Mouse (Mus musculus) neural tube, embryonic 14.5 days (tissue): ENCODE measurements around the gene Serpina5. TPM values are rescaled to one million over a fixed set of nuclear protein-coding genes. Genes with fewer than 3 reads are reported as not detected.
A peak's percentile ranks its signal among the peaks of the same experiment; 100 is the strongest.

Experiments
- ATAC-seq: fragments of 200-750 bp; cut with Nextera tagmentation; 2 replicates; pipeline ENCODE4 v1.8.0; 2017; ENCODE audit warnings: low read depth, mild to moderate bottlenecking, moderate TSS enrichment, moderate library complexity
- H3K27ac ChIP-seq: fragments of 300-500 bp; sonication (generic); 2 replicates; pipeline ENCODE4 v1.5.1; 2014; ENCODE audit warnings: low read depth, mild to moderate bottlenecking, control low read depth, low read length, moderate library complexity, mixed read lengths
- H3K27me3 ChIP-seq: fragments of 300-500 bp; sonication (generic); 2 replicates; pipeline ENCODE4 v1.6.1; 2014; ENCODE audit warnings: low read length; ENCODE audit not compliant: control insufficient read depth, insufficient read depth
- H3K36me3 ChIP-seq: fragments of 300-500 bp; sonication (generic); 2 replicates; pipeline ENCODE4 v1.6.1; 2014; ENCODE audit warnings: low read length, mixed read lengths; ENCODE audit not compliant: control insufficient read depth, insufficient read depth
- H3K4me1 ChIP-seq: fragments of 300-500 bp; sonication (generic); 2 replicates; pipeline ENCODE4 v1.6.1; 2014; ENCODE audit warnings: low read length; ENCODE audit not compliant: control insufficient read depth, insufficient read depth
- H3K4me2 ChIP-seq: fragments of 300-500 bp; sonication (generic); 2 replicates; pipeline ENCODE4 v1.6.1; 2014; ENCODE audit warnings: mild to moderate bottlenecking, low read depth, low read length, control low read depth
- H3K4me3 ChIP-seq: fragments of 300-500 bp; sonication (generic); 2 replicates; pipeline ENCODE4 v1.5.1; 2014; ENCODE audit warnings: low read depth, low read length, control low read depth, mixed read lengths
- H3K9ac ChIP-seq: fragments of 300-500 bp; sonication (generic); replicated peaks from 2 replicates; pipeline ENCODE4 v1.6.1; 2014; ENCODE audit warnings: low read depth, mild to moderate bottlenecking, control low read depth, low read length, mixed read lengths
- H3K9me3 ChIP-seq: fragments of 300-500 bp; sonication (generic); 2 replicates; pipeline ENCODE4 v1.6.1; 2016; ENCODE audit warnings: low read length; ENCODE audit not compliant: control insufficient read depth
- WGBS: fragments of 180-500 bp; shearing (Covaris S2); extraction: QIAGEN DNeasy Blood & Tissue Kit; methylation state at CpG from one replicate; pipeline ENCODE4 v1.1.7; 2014; 5-methylcytosine and 5-hydroxymethylcytosine counted together
- polyA plus RNA-seq: library from polyadenylated mRNA; unstranded; fragments of >200 nt; fragmentation: Nextera tagmentation; extraction: Ambion mirVana; gene quantifications from 2 replicates; pipeline ENCODE4 v1.2.1, GENCODE M21; 2014

Serpina5 gene
- polyA plus RNA-seq, 1 experiment from 2014 or later, result not detected

DNA sequence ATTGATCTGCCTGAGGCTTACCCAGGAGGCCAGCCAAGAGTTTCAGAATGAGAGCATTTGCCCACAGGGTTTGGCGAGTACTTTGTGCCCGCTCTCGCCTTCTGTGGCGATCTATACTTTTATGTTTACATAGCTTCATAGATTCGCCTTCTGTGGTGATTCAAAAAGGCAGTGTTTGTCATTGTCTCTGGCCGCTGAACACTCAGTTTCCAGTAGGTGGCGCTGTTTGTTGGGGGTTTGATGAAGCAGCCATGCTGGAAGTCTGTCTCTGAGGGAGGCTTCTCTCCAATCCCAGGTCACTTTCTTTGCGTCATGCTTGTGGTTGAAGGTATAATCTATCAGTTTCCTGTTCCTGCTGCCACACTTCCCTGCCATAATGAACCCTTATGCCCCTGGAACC lies 34.7 kb upstream of the Serpina5 start:
- WGBS, result 23% methylated on average over 8 of the region's 8 CpGs
- no peak overlapping the region for H3K9ac ChIP-seq
- no peaks in the 10 kb centered on the region for H3K9me3 ChIP-seq
- no peak overlapping the region for H3K4me3 ChIP-seq
- peak; percentile 13; the same call in 1 of the 2 replicates for ATAC-seq
- H3K4me1 ChIP-seq, result no peaks in the 10 kb centered on the region
- no peaks in the 10 kb centered on the region for H3K27me3 ChIP-seq
- no peak overlapping the region for H3K4me2 ChIP-seq
- no peaks in the 10 kb centered on the region for H3K36me3 ChIP-seq
- no peak overlapping the region for H3K27ac ChIP-seq

DNA sequence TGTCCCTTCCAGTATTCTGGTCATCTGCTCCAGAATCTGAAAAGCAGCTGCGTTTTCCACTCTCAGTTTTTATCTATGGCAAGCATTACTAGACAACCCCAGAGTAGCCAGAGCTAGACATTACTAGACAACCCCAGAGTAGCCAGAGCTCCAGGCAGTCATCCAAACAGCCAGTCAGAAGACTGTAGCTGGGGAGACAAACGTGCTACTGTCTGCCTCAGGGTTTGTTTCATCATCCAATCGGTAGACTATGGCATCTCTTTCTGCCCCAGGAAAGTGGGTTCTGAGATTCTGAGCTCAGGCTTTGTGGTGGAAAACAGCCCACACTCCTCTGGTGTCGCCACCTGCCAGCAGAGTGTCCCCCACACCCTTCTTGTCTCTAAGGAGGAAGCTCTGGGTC lies 33.4 kb upstream of the Serpina5 start:
- Histone ChIP-seq H3K9me3 (no peaks in the 10 kb centered on the region), H3K4me3 (peak overlapping the region; percentile 30; the same call in 1 of the 2 replicates), H3K27ac (no peak overlapping the region), H3K4me2 (peak overlapping the region; percentile 39), H3K4me1 (no peaks in the 10 kb centered on the region), H3K27me3 (no peaks in the 10 kb centered on the region), H3K36me3 (no peaks in the 10 kb centered on the region), H3K9ac (0 out of 2 replicates have a peak overlapping the region, but pooled peaks have one; percentile 37)
- WGBS, result 16% methylated on average over 4 of the region's 4 CpGs
- peak; percentile 81 for ATAC-seq

DNA sequence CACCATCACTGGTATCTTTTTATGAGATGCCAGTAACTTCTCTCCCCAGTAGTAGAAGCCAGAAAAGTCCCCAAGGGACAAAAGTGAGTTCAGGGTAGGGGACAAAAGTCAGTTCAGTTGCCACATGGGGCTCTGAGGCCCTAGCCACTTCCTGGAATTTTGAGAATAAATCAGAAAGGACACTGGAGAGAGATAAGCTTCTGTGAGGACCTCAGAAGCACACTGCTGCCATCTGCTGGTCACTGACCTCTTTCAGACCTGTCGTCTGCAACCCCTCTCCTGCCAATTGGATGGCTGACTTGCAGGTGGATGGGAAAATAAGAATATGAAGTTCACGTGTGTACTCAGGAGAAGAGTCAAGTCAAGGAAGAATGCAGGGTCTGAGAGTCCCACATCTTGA lies 31.3 kb upstream of the Serpina5 start:
- H3K27me3 ChIP-seq, result no peaks in the 10 kb centered on the region
- no peaks in the 10 kb centered on the region for H3K4me1 ChIP-seq
- no peaks in the 10 kb centered on the region for H3K36me3 ChIP-seq
- no peak overlapping the region for H3K4me2 ChIP-seq
- WGBS, result 15% methylated on average over 2 of the region's 2 CpGs
- ATAC-seq, result peak; percentile 53
- no peak overlapping the region for H3K27ac ChIP-seq
- H3K9me3 ChIP-seq, result no peaks in the 10 kb centered on the region
- no peak overlapping the region for H3K9ac ChIP-seq
- H3K4me3 ChIP-seq, result no peak overlapping the region

DNA sequence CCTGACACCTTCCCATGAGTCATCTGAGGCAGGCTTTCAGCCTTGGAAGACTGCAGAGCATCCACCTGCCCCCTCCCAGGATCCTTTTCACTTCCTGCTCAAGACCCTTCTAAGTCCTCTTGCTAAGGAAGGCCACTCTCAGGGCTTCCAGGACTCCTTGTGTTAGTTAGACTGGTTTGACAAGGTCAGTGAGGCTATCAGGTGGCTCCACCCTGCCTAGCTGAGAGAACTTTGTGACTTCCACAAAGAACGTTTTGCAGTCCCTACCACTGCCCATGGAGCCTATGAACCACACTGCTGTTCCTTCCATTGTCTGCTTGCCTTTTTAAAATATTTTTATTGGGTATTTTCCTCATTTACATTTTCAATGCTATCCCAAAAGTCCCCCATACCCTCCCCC lies 29.2 kb upstream of the Serpina5 start:
- H3K9ac ChIP-seq, result no peak overlapping the region
- H3K9me3 ChIP-seq, result no peaks in the 10 kb centered on the region
- 58% methylated on average over 1 of the region's 1 CpGs for WGBS
- no peak overlapping the region for H3K4me2 ChIP-seq
- H3K4me3 ChIP-seq, result no peak overlapping the region
- H3K27me3 ChIP-seq, result no peaks in the 10 kb centered on the region
- H3K4me1 ChIP-seq, result no peaks in the 10 kb centered on the region
- ATAC-seq, result no peak
- no peak overlapping the region for H3K27ac ChIP-seq
- no peaks in the 10 kb centered on the region for H3K36me3 ChIP-seq

DNA sequence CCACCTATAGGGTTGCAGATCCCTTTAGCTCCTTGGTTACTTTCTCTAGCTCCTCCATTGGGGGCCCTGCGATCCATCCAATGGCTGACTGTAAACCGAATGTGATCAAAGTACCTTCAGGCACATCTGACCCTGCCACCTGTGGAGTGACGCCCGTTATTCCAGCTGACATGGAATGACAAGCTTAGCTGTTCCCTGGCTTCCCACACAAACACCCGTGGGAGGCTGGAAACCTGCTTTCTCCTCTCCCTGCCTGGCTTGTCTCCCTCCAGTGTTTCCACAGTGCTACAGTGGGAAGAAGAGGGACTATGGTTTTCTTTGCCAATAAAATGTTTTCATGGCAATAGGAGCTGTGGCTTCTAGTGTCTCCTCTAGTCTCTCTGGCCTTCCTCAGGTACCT lies 28.6 kb upstream of the Serpina5 start:
- Histone ChIP-seq H3K27ac (no peak overlapping the region), H3K27me3 (no peaks in the 10 kb centered on the region), H3K4me3 (no peak overlapping the region), H3K9me3 (no peaks in the 10 kb centered on the region), H3K4me1 (no peaks in the 10 kb centered on the region), H3K9ac (no peak overlapping the region), H3K4me2 (no peak overlapping the region), H3K36me3 (no peaks in the 10 kb centered on the region)
- ATAC-seq, result no peak
- WGBS, result 70% methylated on average over 5 of the region's 5 CpGs

DNA sequence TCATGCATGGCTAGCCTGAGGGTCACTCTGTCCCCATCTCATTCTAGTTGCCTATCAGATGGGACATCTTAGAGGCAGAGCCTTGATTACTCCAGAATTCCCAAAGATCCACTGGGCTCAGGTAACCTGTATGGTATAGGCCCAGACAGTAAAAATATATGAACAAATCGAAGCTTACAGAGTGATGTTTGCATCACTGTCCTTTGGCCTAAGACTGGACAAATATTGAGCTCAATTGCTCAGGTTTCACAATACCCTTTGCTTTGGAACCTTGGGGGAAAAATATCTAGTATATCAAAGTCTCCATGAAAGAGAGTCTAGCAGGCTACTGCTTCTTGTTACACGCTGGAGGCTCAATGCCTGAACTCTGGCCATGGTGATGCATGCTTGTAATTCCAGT lies 10.8 kb upstream of the Serpina5 start:
- H3K27ac ChIP-seq, result no peak overlapping the region

DNA sequence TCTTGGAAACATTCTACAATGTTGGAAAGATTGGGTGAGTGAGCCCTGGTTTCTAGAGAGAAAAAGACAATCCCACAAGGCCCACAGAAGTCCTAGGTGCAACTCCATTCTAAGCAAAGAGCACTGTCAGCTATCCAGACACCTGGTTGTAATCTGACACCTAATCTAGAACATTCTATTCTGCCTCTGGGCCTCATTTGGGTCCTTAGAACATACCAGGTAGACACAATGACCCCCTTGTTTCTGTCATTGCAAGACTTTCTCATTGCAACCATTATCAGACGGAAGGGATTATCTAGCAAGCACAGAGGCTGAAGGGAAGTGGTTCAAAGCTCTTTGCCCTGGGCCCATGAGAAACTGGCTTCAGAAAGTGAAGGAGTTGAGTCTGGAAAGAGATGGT lies 9.6 kb upstream of the Serpina5 start:
- H3K36me3 ChIP-seq, result no peaks in the 10 kb centered on the region
- no peaks in the 10 kb centered on the region for H3K27me3 ChIP-seq
- H3K4me1 ChIP-seq, result no peaks in the 10 kb centered on the region
- H3K9ac ChIP-seq, result no peak overlapping the region
- no peak overlapping the region for H3K4me2 ChIP-seq
- no peak overlapping the region for H3K27ac ChIP-seq
- 97% methylated on average over 1 of the region's 1 CpGs for WGBS
- H3K4me3 ChIP-seq, result no peak overlapping the region
- H3K9me3 ChIP-seq, result no peaks in the 10 kb centered on the region
- no peak for ATAC-seq

More for the DNA sequence above, 10.8 kb upstream of the Serpina5 start:
- Histone ChIP-seq H3K4me3 (no peak overlapping the region), H3K27me3 (no peaks in the 10 kb centered on the region), H3K36me3 (no peaks in the 10 kb centered on the region), H3K9me3 (no peaks in the 10 kb centered on the region), H3K4me2 (no peak overlapping the region), H3K4me1 (no peaks in the 10 kb centered on the region), H3K9ac (no peak overlapping the region)
- WGBS, result 89% methylated on average over 2 of the region's 2 CpGs
- ATAC-seq, result no peak

DNA sequence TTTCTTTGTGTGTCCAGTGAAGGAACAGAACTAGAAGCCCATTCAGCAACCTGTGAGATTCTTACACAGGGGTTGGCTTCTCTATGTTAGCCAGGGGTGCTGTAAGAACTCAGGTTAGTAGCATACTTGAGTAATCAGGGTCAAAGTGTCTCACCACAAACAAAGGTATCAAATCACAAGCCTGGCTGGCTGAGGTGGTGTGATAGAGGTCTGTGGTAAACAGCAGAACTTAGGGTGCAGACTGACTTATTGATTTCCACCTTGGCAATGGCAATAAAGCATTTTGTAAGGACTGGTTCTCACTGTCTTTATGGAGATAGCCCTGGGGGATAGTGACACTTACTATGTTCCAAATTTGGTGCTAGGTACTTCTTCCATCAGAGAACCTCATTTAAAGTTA lies 4.9 kb downstream of the Serpina5 start:
- Histone ChIP-seq H3K9me3 (no peaks in the 10 kb centered on the region), H3K4me1 (no peaks in the 10 kb centered on the region)
- no peak for ATAC-seq

DNA sequence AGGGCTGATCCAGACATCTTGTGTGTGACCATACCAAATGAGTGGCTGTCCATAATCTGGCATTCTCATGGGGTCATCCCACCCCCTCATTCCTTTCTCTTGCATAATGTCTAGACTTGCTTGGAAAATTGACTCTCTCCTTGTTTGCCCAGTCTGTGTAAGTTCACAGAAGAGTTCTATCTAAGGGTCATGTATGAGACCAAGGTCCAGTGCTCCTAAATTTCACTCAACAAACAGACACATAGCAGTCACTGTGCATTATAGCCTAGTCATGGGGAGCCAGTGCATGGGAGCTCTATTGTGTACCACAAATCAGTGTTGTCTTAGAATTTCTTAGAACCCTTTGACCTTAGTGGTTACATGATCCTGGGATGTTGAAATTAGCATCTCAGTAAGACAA lies 6.0 kb downstream of the Serpina5 start:
- Histone ChIP-seq H3K9ac (no peak overlapping the region), H3K27ac (no peak overlapping the region), H3K4me3 (no peak overlapping the region), H3K9me3 (no peaks in the 10 kb centered on the region), H3K4me1 (no peaks in the 10 kb centered on the region), H3K4me2 (no peak overlapping the region), H3K36me3 (no peaks in the 10 kb centered on the region), H3K27me3 (no peaks in the 10 kb centered on the region)
- ATAC-seq, result no peak

More for the DNA sequence above, 4.9 kb downstream of the Serpina5 start:
- no peak overlapping the region for H3K4me3 ChIP-seq
- no peak overlapping the region for H3K9ac ChIP-seq
- H3K27ac ChIP-seq, result no peak overlapping the region
- H3K36me3 ChIP-seq, result no peaks in the 10 kb centered on the region
- H3K27me3 ChIP-seq, result no peaks in the 10 kb centered on the region
- no peak overlapping the region for H3K4me2 ChIP-seq

DNA sequence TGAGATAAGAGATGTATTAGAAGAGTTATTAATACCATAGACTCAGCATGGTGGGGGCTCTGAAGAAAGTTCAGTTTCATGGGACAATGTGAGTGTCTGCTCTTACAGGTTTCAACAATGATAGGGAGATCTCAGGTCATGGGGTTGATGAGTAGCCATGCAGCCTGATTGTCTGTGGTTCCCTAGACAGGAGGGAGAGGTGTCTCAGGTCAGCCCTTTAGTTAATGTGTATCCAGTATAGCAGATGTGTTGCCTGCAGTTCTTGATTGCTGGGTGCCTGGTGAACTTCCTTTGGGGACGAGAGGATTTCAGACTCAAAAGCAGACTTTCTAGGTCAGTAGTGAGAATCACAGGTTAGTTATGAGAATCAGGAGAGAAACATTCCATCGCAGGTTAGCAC lies 7.6 kb downstream of the Serpina5 start:
- Histone ChIP-seq H3K4me3 (no peak overlapping the region), H3K36me3 (no peaks in the 10 kb centered on the region), H3K4me2 (no peak overlapping the region), H3K4me1 (no peaks in the 10 kb centered on the region), H3K9me3 (no peaks in the 10 kb centered on the region), H3K27me3 (no peaks in the 10 kb centered on the region), H3K9ac (no peak overlapping the region), H3K27ac (no peak overlapping the region)
- ATAC-seq, result no peak
- 87% methylated on average over 2 of the region's 2 CpGs for WGBS
